Mouse (Mus musculus): Measurements from ENCODE around the gene Galnt16. TPM values are rescaled to one million over a fixed set of nuclear protein-coding genes. Genes with fewer than 3 reads are reported as not detected.

Gene Galnt16
- polyA plus RNA-seq, 1 experiment from 2014 or later, result 28.5 TPM

- Histone ChIP-seq H3K9me3 (ENCODE audit: control insufficient read depth, low read length) (no peaks in the 10 kb centered on the region), H3K4me3 (replicated peaks; ENCODE audit: low read length) (no peak overlapping the region), H3K9ac (replicated peaks; ENCODE audit: low read depth, low read length) (no peak overlapping the region), H3K27me3 (replicated peaks; ENCODE audit: control insufficient read depth, insufficient read depth, low read length) (no peaks in the 10 kb centered on the region), H3K4me2 (ENCODE audit: low read length) (no peak overlapping the region), H3K27ac (ENCODE audit: low read length) (no peak overlapping the region), H3K36me3 (ENCODE audit: control insufficient read depth, insufficient read depth) (no peaks in the 10 kb centered on the region), H3K4me1 (replicated peaks; ENCODE audit: control insufficient read depth, insufficient read depth, low read length) (no peaks in the 10 kb centered on the region)
- ATAC-seq, result no peak
- 80% methylated on average over 5 of the region's 5 CpGs for WGBS
Measured at GRCm38 (mm10) chr12:80504718-80505117, 13.4 kb upstream of the Galnt16 start.

DNA sequence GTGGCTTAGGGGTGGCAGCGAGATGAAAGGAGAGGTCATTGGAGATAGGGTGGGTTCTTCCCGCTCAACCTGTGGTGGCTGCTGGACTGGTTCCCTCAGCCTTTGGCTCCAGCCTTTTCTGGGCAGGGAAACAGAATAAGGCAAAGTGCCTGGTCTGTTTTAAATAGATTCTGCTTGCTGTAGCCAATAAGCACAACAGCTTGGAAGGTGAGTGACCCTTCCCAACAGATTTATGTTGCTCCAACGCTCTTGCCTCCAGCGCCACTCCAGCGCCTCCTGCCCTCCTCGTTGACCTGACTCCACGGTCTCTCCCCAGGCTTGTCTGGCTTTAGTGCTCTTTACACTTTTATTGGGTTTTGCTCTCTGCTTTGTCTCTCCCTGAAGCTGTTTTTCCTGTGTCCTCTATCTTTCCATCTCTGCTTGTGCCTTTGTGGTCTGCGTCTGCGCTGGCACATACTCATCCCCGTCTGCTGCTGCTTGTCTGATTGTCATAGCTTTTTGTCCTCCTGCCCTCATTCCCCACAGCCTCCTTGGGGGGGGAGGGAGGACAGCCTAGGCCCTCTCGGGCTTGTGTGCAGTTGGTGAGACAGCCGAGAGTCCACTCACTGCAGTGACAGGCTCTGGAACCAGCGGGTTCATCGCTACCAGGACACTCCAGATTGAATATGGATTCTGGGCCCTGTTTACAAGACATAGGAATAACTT lies 10.9 kb upstream of the Galnt16 start:
- ATAC-seq, result no peak
- H3K27ac ChIP-seq (ENCODE audit: low read length), result no peak overlapping the region
- WGBS, result 70% methylated on average over 14 of the region's 14 CpGs
- H3K4me1 ChIP-seq (replicated peaks; ENCODE audit: control insufficient read depth, insufficient read depth, low read length), result no peaks in the 10 kb centered on the region
- no peaks in the 10 kb centered on the region for H3K36me3 ChIP-seq (ENCODE audit: control insufficient read depth, insufficient read depth)
- H3K27me3 ChIP-seq (replicated peaks; ENCODE audit: control insufficient read depth, insufficient read depth, low read length), result no peaks in the 10 kb centered on the region
- no peaks in the 10 kb centered on the region for H3K9me3 ChIP-seq (ENCODE audit: control insufficient read depth, low read length)
- H3K4me2 ChIP-seq (ENCODE audit: low read length), result no peak overlapping the region
- H3K9ac ChIP-seq (replicated peaks; ENCODE audit: low read depth, low read length), result no peak overlapping the region
- no peak overlapping the region for H3K4me3 ChIP-seq (replicated peaks; ENCODE audit: low read length)

- 0 out of 2 replicates have a peak overlapping the region, but pooled peaks have one; percentile 6 for H3K27ac ChIP-seq (ENCODE audit: low read length)
- no peak; the same call in none of the 2 replicates for ATAC-seq
- H3K4me2 ChIP-seq (ENCODE audit: low read length), result peak overlapping the region; percentile 76
- no peaks in the 10 kb centered on the region for H3K9me3 ChIP-seq (ENCODE audit: control insufficient read depth, low read length)
- no peaks in the 10 kb centered on the region for H3K36me3 ChIP-seq (ENCODE audit: control insufficient read depth, insufficient read depth)
- H3K27me3 ChIP-seq (replicated peaks; ENCODE audit: control insufficient read depth, insufficient read depth, low read length), result no peaks in the 10 kb centered on the region
- under 1% methylated on average over 25 of the region's 25 CpGs for WGBS
- H3K4me1 ChIP-seq (replicated peaks; ENCODE audit: control insufficient read depth, insufficient read depth, low read length), result peaks cover 15% of the 10 kb centered on the region
- peak overlapping the region; percentile 87 for H3K4me3 ChIP-seq (replicated peaks; ENCODE audit: low read length)
- peak overlapping the region; percentile 79 for H3K9ac ChIP-seq (replicated peaks; ENCODE audit: low read depth, low read length)
Measured at GRCm38 (mm10) chr12:80518393-80518756, 298 bp downstream of the Galnt16 start.

DNA sequence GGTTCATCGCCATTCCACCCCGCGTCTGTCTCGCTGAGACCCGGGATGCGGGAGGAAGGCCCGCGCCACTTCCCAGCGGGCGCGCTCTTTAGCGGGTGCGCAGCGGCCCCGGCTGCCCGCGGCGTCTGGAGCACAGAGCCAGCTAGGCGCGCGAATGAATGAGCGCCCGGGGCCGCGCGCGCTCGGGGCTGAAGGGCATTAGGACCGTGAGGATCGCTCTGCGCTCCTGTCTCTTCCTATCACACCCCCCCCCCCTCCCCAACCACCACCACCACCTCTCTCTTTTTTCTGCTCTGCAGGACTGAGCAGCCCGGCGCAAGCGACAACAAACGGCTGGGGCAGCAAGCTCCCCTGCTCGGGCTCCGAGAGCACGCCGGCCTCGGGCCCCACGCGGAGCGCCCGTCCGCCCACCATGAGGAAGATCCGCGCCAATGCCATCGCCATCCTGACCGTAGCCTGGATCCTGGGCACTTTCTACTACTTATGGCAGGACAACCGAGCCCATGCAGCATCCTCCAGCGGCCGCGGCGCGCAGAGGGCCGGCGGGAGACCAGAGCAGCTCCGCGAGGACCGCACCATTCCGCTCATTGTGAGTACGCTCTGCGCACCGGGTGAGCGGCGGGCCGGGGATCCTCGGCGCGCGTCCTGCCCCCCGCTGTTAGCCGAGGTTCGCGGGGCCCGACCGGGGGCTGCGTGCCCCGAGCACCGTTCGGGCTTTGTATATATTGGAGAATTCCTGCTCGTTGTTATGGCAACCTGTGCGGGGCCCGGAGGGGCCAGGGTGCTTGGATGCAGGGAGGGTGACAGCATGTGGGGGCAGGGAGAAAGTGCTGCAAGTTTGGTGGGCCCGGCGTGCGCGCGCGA lies 912 bp downstream of the Galnt16 start:
- no peaks in the 10 kb centered on the region for H3K27me3 ChIP-seq (replicated peaks; ENCODE audit: control insufficient read depth, insufficient read depth, low read length)
- no peaks in the 10 kb centered on the region for H3K36me3 ChIP-seq (ENCODE audit: control insufficient read depth, insufficient read depth)
- peak overlapping the region; percentile 79 for H3K9ac ChIP-seq (replicated peaks; ENCODE audit: low read depth, low read length)
- under 1% methylated on average over 87 of the region's 90 CpGs for WGBS
- H3K4me1 ChIP-seq (replicated peaks; ENCODE audit: control insufficient read depth, insufficient read depth, low read length), result peaks cover 15% of the 10 kb centered on the region
- no peaks in the 10 kb centered on the region for H3K9me3 ChIP-seq (ENCODE audit: control insufficient read depth, low read length)
- peak overlapping the region; percentile 87 for H3K27ac ChIP-seq (ENCODE audit: low read length)
- peak; percentile 89 for ATAC-seq
- H3K4me3 ChIP-seq (replicated peaks; ENCODE audit: low read length), result peak overlapping the region; percentile 87
- H3K4me2 ChIP-seq (ENCODE audit: low read length), result peak overlapping the region; percentile 76

GRCm38 (mm10) chr12:80519621-80520332 lies 1.7 kb downstream of the Galnt16 start:
- Histone ChIP-seq H3K9me3 (ENCODE audit: control insufficient read depth, low read length) (no peaks in the 10 kb centered on the region), H3K27ac (ENCODE audit: low read length) (peak overlapping the region; percentile 87), H3K4me1 (replicated peaks; ENCODE audit: control insufficient read depth, insufficient read depth, low read length) (peaks cover 15% of the 10 kb centered on the region), H3K4me2 (ENCODE audit: low read length) (peak overlapping the region; percentile 76), H3K4me3 (replicated peaks; ENCODE audit: low read length) (peak overlapping the region; percentile 87), H3K27me3 (replicated peaks; ENCODE audit: control insufficient read depth, insufficient read depth, low read length) (no peaks in the 10 kb centered on the region), H3K9ac (replicated peaks; ENCODE audit: low read depth, low read length) (peak overlapping the region; percentile 79), H3K36me3 (ENCODE audit: control insufficient read depth, insufficient read depth) (no peaks in the 10 kb centered on the region)
- peak; percentile 35 for ATAC-seq
- WGBS, result under 1% methylated on average over 43 of the region's 43 CpGs

DNA sequence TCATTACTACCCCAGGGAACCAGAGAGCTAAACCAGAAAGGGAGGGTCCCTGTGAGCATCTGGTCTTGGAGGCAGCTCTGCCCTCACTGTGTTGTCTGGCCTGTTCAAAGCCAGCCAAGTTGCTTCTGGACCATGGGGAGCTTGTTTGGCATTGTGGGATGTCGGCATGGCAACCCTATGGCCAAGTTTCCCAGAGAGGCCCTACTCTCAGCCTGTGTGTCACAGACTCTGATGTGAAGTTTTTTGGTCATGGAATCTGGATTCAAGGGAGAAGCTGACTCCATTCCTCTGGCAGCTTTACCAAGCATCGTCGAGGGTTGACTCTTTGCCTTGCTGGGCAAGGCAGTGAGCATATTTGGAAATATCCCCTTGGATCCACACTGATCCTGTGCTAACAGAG lies 3.9 kb downstream of the Galnt16 start:
- H3K27me3 ChIP-seq (replicated peaks; ENCODE audit: control insufficient read depth, insufficient read depth, low read length), result no peaks in the 10 kb centered on the region

GRCm38 (mm10) chr12:80524276-80524921 lies 6.3 kb downstream of the Galnt16 start:
- Histone ChIP-seq H3K36me3 (ENCODE audit: control insufficient read depth, insufficient read depth) (no peaks in the 10 kb centered on the region), H3K27ac (ENCODE audit: low read length) (no peak overlapping the region), H3K9ac (replicated peaks; ENCODE audit: low read depth, low read length) (no peak overlapping the region), H3K9me3 (ENCODE audit: control insufficient read depth, low read length) (no peaks in the 10 kb centered on the region), H3K4me1 (replicated peaks; ENCODE audit: control insufficient read depth, insufficient read depth, low read length) (peaks cover 35% of the 10 kb centered on the region), H3K4me2 (ENCODE audit: low read length) (no peak overlapping the region), H3K27me3 (replicated peaks; ENCODE audit: control insufficient read depth, insufficient read depth, low read length) (no peaks in the 10 kb centered on the region), H3K4me3 (replicated peaks; ENCODE audit: low read length) (no peak overlapping the region)
- 27% methylated on average over 12 of the region's 12 CpGs for WGBS
- no peak for ATAC-seq

More for the DNA sequence above, 3.9 kb downstream of the Galnt16 start:
- Histone ChIP-seq H3K4me1 (replicated peaks; ENCODE audit: control insufficient read depth, insufficient read depth, low read length) (peaks cover 30% of the 10 kb centered on the region), H3K9ac (replicated peaks; ENCODE audit: low read depth, low read length) (no peak overlapping the region), H3K4me3 (replicated peaks; ENCODE audit: low read length) (no peak overlapping the region), H3K36me3 (ENCODE audit: control insufficient read depth, insufficient read depth) (no peaks in the 10 kb centered on the region), H3K27ac (ENCODE audit: low read length) (no peak overlapping the region), H3K9me3 (ENCODE audit: control insufficient read depth, low read length) (no peaks in the 10 kb centered on the region), H3K4me2 (ENCODE audit: low read length) (no peak overlapping the region)
- no peak for ATAC-seq
- WGBS, result 61% methylated on average over 3 of the region's 3 CpGs

GRCm38 (mm10) chr12:80525513-80525912 lies 7.4 kb downstream of the Galnt16 start:
- H3K27me3 ChIP-seq (replicated peaks; ENCODE audit: control insufficient read depth, insufficient read depth, low read length), result no peaks in the 10 kb centered on the region
- no peak overlapping the region for H3K4me3 ChIP-seq (replicated peaks; ENCODE audit: low read length)
- ATAC-seq, result peak; percentile 77
- no peaks in the 10 kb centered on the region for H3K36me3 ChIP-seq (ENCODE audit: control insufficient read depth, insufficient read depth)
- no peak overlapping the region; the same call in 1 of the 2 replicates for H3K27ac ChIP-seq (ENCODE audit: low read length)
- H3K9ac ChIP-seq (replicated peaks; ENCODE audit: low read depth, low read length), result no peak overlapping the region
- H3K4me1 ChIP-seq (replicated peaks; ENCODE audit: control insufficient read depth, insufficient read depth, low read length), result peaks cover 29% of the 10 kb centered on the region
- WGBS, result 1% methylated on average over 7 of the region's 7 CpGs
- H3K9me3 ChIP-seq (ENCODE audit: control insufficient read depth, low read length), result no peaks in the 10 kb centered on the region
- no peak overlapping the region for H3K4me2 ChIP-seq (ENCODE audit: low read length)
